Mouse (Mus musculus): ENCODE results near the gene Kremen1.

Kremen1 gene

GRCm38 (mm10) chr11:5265764-5266163 is 4.4 kb upstream of the Kremen1 start:
- no peak for DNase-seq (ENCODE audit: low spot score)

- DNase-seq (ENCODE audit: low spot score): no peak
Observed at GRCm38 (mm10) chr11:5263078-5263730, 1.8 kb upstream of the Kremen1 start.

GRCm38 (mm10) chr11:5260942-5261459 is 357 bp downstream of the Kremen1 start:
- DNase-seq (ENCODE audit: low spot score): no peak

- DNase-seq (ENCODE audit: low spot score): no peak
Observed at GRCm38 (mm10) chr11:5259944-5260598, 1.3 kb downstream of the Kremen1 start.

GRCm38 (mm10) chr11:5258036-5258435 is 3.3 kb downstream of the Kremen1 start:
- DNase-seq (ENCODE audit: low spot score): no peak

GRCm38 (mm10) chr11:5257151-5257862 is 4.1 kb downstream of the Kremen1 start:
- DNase-seq (ENCODE audit: low spot score): no peak

- DNase-seq (ENCODE audit: low spot score): no peak
Observed at GRCm38 (mm10) chr11:5255509-5256014, 5.8 kb downstream of the Kremen1 start.

- no peak for DNase-seq (ENCODE audit: low spot score)
Observed at GRCm38 (mm10) chr11:5254016-5254415, 7.3 kb downstream of the Kremen1 start.

- DNase-seq (ENCODE audit: low spot score): no peak
Observed at GRCm38 (mm10) chr11:5253528-5253927, 7.8 kb downstream of the Kremen1 start.

GRCm38 (mm10) chr11:5252727-5253126 is 8.6 kb downstream of the Kremen1 start:
- no peak for DNase-seq (ENCODE audit: low spot score)

GRCm38 (mm10) chr11:5251112-5251511 is 10.2 kb downstream of the Kremen1 start:
- DNase-seq (ENCODE audit: low spot score): no peak

- no peak for DNase-seq (ENCODE audit: low spot score)
Observed at GRCm38 (mm10) chr11:5248200-5248599, 13.2 kb downstream of the Kremen1 start.

- no peak for DNase-seq (ENCODE audit: low spot score)
Observed at GRCm38 (mm10) chr11:5245431-5245830, 15.9 kb downstream of the Kremen1 start.

GRCm38 (mm10) chr11:5244749-5245130 is 16.6 kb downstream of the Kremen1 start:
- no peak for DNase-seq (ENCODE audit: low spot score)

GRCm38 (mm10) chr11:5243812-5244748 is 17.3 kb downstream of the Kremen1 start:
- peak; percentile 50 for DNase-seq (ENCODE audit: low spot score)

GRCm38 (mm10) chr11:5243208-5243607 is 18.1 kb downstream of the Kremen1 start:
- DNase-seq (ENCODE audit: low spot score): no peak

GRCm38 (mm10) chr11:5242158-5242557 is 19.2 kb downstream of the Kremen1 start:
- no peak for DNase-seq (ENCODE audit: low spot score)

GRCm38 (mm10) chr11:5239706-5240690 is 21.4 kb downstream of the Kremen1 start:
- no peak for DNase-seq (ENCODE audit: low spot score)

- no peak for DNase-seq (ENCODE audit: low spot score)
Observed at GRCm38 (mm10) chr11:5219910-5220447, 41.4 kb downstream of the Kremen1 start.

GRCm38 (mm10) chr11:5219371-5219770 is 42.0 kb downstream of the Kremen1 start:
- no peak for DNase-seq (ENCODE audit: low spot score)

Data from layer of hippocampus, adult 9-10 months (tissue).